Mouse (Mus musculus) megakaryocyte progenitor cell, adult 5-6 weeks (primary cell): Measurements from ENCODE around the gene Plce1. TPM values are rescaled to one million over a fixed set of nuclear protein-coding genes. Genes with fewer than 3 reads are reported as not detected.

Source experiments
- ATAC-seq: replicated peaks from 2 replicates; pipeline ENCODE4 v1.8.0; 2016; ENCODE audit warnings: mild to moderate bottlenecking, moderate TSS enrichment, inconsistent platforms; ENCODE audit not compliant: poor library complexity
- total RNA-seq, 2 experiments: library from RNA; stranded (forward) in 1 of 2; stranded (reverse) in 1 of 2; fragments of 157-497, 149-512 nt in 1 of 2; fragments of 200-1000 nt in 1 of 2; gene quantifications; 2 replicates each; pipeline versions ENCODE4 v1.2.3 to v1.2.4; 2015 to 2017

The Plce1 gene
- total RNA-seq, 2 experiments from 2014 or later, result 0.08 TPM; not detected in 1

- ATAC-seq, result no peak
These were observed 102.0 kb downstream of the Plce1 start for GRCm38 (mm10) chr19:38582861-38583260.

- ATAC-seq, result peak; percentile 55
These were observed 106.7 kb downstream of the Plce1 start for GRCm38 (mm10) chr19:38587559-38587958.

GRCm38 (mm10) chr19:38589466-38589865 is 108.6 kb downstream of the Plce1 start:
- ATAC-seq, result no peak

- no peak for ATAC-seq
These were observed 109.0 kb downstream of the Plce1 start for GRCm38 (mm10) chr19:38589941-38590340.

GRCm38 (mm10) chr19:38592566-38593224 is 111.8 kb downstream of the Plce1 start:
- ATAC-seq, result no peak

GRCm38 (mm10) chr19:38593225-38593897 is 112.5 kb downstream of the Plce1 start:
- no peak for ATAC-seq

- no peak for ATAC-seq
These were observed 115.2 kb downstream of the Plce1 start for GRCm38 (mm10) chr19:38596096-38596495.

- peak; percentile 83 for ATAC-seq
These were observed 116.5 kb downstream of the Plce1 start for GRCm38 (mm10) chr19:38597392-38597791.

GRCm38 (mm10) chr19:38599001-38599400 is 118.1 kb downstream of the Plce1 start:
- ATAC-seq, result no peak

GRCm38 (mm10) chr19:38601127-38601526 is 120.2 kb downstream of the Plce1 start:
- ATAC-seq, result no peak

- ATAC-seq, result no peak
These were observed 121.9 kb downstream of the Plce1 start for GRCm38 (mm10) chr19:38602811-38603210.

GRCm38 (mm10) chr19:38607236-38607635 is 126.3 kb downstream of the Plce1 start:
- no peak for ATAC-seq

GRCm38 (mm10) chr19:38608951-38609654 is 128.2 kb downstream of the Plce1 start:
- no peak for ATAC-seq

GRCm38 (mm10) chr19:38610291-38610690 is 129.4 kb downstream of the Plce1 start:
- ATAC-seq, result no peak

- ATAC-seq, result no peak
These were observed 129.9 kb downstream of the Plce1 start for GRCm38 (mm10) chr19:38610809-38611208.

GRCm38 (mm10) chr19:38614067-38614675 is 133.3 kb downstream of the Plce1 start:
- no peak for ATAC-seq

GRCm38 (mm10) chr19:38615356-38615755 is 134.4 kb downstream of the Plce1 start:
- ATAC-seq, result no peak

GRCm38 (mm10) chr19:38620134-38620533 is 139.2 kb downstream of the Plce1 start:
- ATAC-seq, result no peak

GRCm38 (mm10) chr19:38621546-38621945 is 140.6 kb downstream of the Plce1 start:
- no peak for ATAC-seq

GRCm38 (mm10) chr19:38626246-38627015 is 145.5 kb downstream of the Plce1 start:
- ATAC-seq, result no peak
